Mouse (Mus musculus) lung, postnatal 0 days (tissue): ENCODE data around the gene Usp22. TPM values are rescaled to one million over a fixed set of nuclear protein-coding genes. Genes with fewer than 3 reads are reported as not detected.

ENCODE experiments used
- ATAC-seq: fragments of 200-750 bp; cut with Nextera tagmentation; 2 replicates; pipeline ENCODE4 v1.8.0; 2017; ENCODE audit warnings: moderate library complexity
- DNase-seq: peaks from one replicate; pipeline ENCODE4 v3.0.0-alpha.2; 2016; ENCODE audit warnings: low spot score
- H3K27ac ChIP-seq: fragments of 300-500 bp; sonication (generic); 2 replicates; pipeline ENCODE4 v1.5.1; 2014; ENCODE audit warnings: antibody characterized with exemption, mild to moderate bottlenecking, low read length, mixed read lengths
- H3K27me3 ChIP-seq: fragments of 300-500 bp; sonication (generic); replicated peaks from 2 replicates; pipeline ENCODE4 v1.6.1; 2014; ENCODE audit warnings: low read length, mixed read lengths; ENCODE audit not compliant: insufficient read depth
- H3K36me3 ChIP-seq: fragments of 300-500 bp; sonication (generic); 2 replicates; pipeline ENCODE4 v1.6.1; 2014; ENCODE audit warnings: low read length, mixed read lengths; ENCODE audit not compliant: insufficient read depth
- H3K4me1 ChIP-seq: fragments of 300-500 bp; sonication (generic); 2 replicates; pipeline ENCODE4 v1.6.1; 2014; ENCODE audit warnings: antibody characterized with exemption, low read depth, low read length, mixed read lengths; ENCODE audit not compliant: insufficient read depth
- H3K4me2 ChIP-seq: fragments of 300-500 bp; sonication (generic); replicated peaks from 2 replicates; pipeline ENCODE4 v1.6.1; 2014; ENCODE audit warnings: low read depth, mild to moderate bottlenecking, low read length, moderate library complexity, mixed read lengths
- H3K4me3 ChIP-seq: fragments of 300-500 bp; sonication (generic); 2 replicates; pipeline ENCODE4 v1.5.1; 2014; ENCODE audit warnings: low read depth, low read length
- H3K9ac ChIP-seq: fragments of 300-500 bp; sonication (generic); replicated peaks from 2 replicates; pipeline ENCODE4 v1.6.1; 2014; ENCODE audit warnings: low read depth, mild to moderate bottlenecking
- H3K9me3 ChIP-seq: fragments of 300-500 bp; sonication (generic); 2 replicates; pipeline ENCODE4 v1.6.1; 2016; ENCODE audit warnings: low read length, mixed read lengths
- CTCF ChIP-seq: IDR thresholded peaks from 2 replicates; pipeline ENCODE4 v1.5.1; 2016; ENCODE audit warnings: antibody characterized with exemption, mild to moderate bottlenecking
- EP300 ChIP-seq: IDR thresholded peaks from 2 replicates; pipeline ENCODE4 v1.6.1; 2016; ENCODE audit warnings: antibody characterized with exemption, mild to moderate bottlenecking, control low read depth
- WGBS: fragments of 180-500 bp; shearing (Covaris S2); extraction: QIAGEN DNeasy Blood & Tissue Kit; methylation state at CpG from one replicate; pipeline ENCODE4 v1.1.7; 2014; 5-methylcytosine and 5-hydroxymethylcytosine counted together
- polyA plus RNA-seq: library from polyadenylated mRNA; unstranded; fragments of >200 nt; fragmentation: Nextera tagmentation; extraction: Ambion mirVana; gene quantifications from 2 replicates; pipeline ENCODE4 v1.2.1, GENCODE M21; 2015

The Usp22 gene
- polyA plus RNA-seq, 1 experiment from 2014 or later: 38.4 TPM

DNA sequence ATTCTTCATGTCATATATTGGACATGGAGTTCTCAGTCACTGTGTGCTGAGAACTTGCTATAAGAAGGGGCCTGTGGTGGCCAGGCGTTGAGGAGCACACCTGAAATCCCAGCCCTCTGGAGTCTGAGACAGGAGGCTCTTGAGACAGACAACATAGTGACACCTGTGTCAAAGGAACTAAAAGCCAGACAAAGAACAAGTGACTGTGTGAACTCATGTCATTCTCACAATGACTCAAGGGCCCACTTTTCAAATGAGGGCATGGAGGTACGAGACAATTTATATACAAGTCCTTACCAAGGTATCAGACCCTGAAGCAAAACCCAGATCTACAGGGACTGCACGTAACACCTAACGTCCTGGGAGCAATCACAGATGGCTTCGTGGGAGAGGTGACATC lies 48.9 kb downstream of the Usp22 start:
- H3K27me3 ChIP-seq: no peaks in the 10 kb centered on the region
- H3K9ac ChIP-seq: no peak overlapping the region
- H3K4me1 ChIP-seq: no peaks in the 10 kb centered on the region
- DNase-seq: no peak
- TF ChIP-seq EP300 (no peak), CTCF (no peak)
- WGBS: 74% methylated on average over 5 of the region's 5 CpGs
- H3K9me3 ChIP-seq: no peaks in the 10 kb centered on the region
- no peak overlapping the region for H3K4me2 ChIP-seq
- no peak for ATAC-seq
- H3K36me3 ChIP-seq: no peaks in the 10 kb centered on the region
- H3K4me3 ChIP-seq: no peak overlapping the region
- no peak overlapping the region for H3K27ac ChIP-seq

GRCm38 (mm10) chr11:61123886-61124285 lies 51.0 kb downstream of the Usp22 start:
- Histone ChIP-seq H3K27me3 (no peaks in the 10 kb centered on the region), H3K4me1 (no peaks in the 10 kb centered on the region), H3K9me3 (no peaks in the 10 kb centered on the region), H3K9ac (no peak overlapping the region), H3K4me2 (no peak overlapping the region), H3K27ac (no peak overlapping the region), H3K4me3 (no peak overlapping the region), H3K36me3 (no peaks in the 10 kb centered on the region)
- ATAC-seq (no peak), DNase-seq (no peak)
- WGBS: 60% methylated on average over 3 of the region's 3 CpGs
- TF ChIP-seq EP300: no peak
- no peak for TF ChIP-seq CTCF

DNA sequence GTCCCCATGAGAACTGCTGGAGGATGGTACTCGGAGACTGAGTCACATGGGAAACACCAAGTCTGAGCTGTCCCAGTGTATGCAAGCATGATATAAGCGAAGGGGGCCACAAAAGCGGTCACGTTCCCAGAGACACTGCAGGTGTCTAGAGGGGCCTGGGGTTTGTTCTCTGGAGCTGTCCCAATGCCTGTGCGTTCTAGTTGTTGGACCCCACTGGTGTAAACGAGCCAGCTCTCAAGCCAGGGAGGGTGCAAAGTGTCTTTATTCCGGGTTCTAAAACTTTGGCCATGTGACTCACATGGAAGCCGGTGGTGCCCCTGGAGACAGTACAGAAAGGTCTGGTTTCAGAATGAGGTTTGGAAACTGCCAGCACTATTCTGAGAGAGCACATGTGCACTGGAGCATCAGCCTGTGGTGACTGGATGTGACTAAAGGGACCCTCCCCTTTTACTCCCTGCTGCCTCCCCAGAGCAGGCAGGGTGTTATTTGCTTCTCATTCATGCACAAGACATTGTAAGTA lies 52.0 kb downstream of the Usp22 start:
- H3K9me3 ChIP-seq: no peaks in the 10 kb centered on the region
- H3K4me3 ChIP-seq: no peak overlapping the region
- ATAC-seq (no peak), DNase-seq (no peak)
- TF ChIP-seq CTCF (no peak), EP300 (no peak)
- no peak overlapping the region for H3K4me2 ChIP-seq
- no peaks in the 10 kb centered on the region for H3K4me1 ChIP-seq
- H3K9ac ChIP-seq: no peak overlapping the region
- no peak overlapping the region for H3K27ac ChIP-seq
- H3K27me3 ChIP-seq: no peaks in the 10 kb centered on the region
- H3K36me3 ChIP-seq: no peaks in the 10 kb centered on the region
- 86% methylated on average over 8 of the region's 8 CpGs for WGBS

DNA sequence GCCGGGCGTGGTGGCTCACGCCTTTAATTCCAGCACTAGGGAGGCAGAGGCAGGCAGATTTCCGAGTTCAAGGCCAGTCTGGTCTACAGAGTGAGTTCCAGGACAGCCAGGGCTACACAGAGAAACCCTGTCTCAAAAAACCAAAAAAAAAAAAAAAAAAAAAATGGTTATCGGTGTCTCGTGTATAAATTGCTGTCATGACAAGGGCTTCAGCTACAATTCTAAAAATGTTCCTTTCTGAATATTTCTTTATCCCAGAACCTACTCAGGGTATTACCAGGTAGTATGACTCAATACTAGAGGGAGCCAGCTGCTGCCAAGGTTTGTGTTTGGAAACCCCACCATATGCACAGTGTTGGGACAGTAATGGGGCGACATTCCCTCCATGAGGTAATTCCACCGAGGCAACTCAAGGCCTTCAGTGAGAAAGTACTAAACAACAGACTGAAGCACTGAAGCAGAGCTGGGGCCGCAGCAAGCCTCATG lies 52.5 kb downstream of the Usp22 start:
- Histone ChIP-seq H3K4me3 (no peak overlapping the region), H3K27me3 (no peaks in the 10 kb centered on the region), H3K27ac (no peak overlapping the region), H3K4me1 (no peaks in the 10 kb centered on the region), H3K9ac (no peak overlapping the region), H3K4me2 (no peak overlapping the region), H3K36me3 (no peaks in the 10 kb centered on the region), H3K9me3 (no peaks in the 10 kb centered on the region)
- 81% methylated on average over 9 of the region's 9 CpGs for WGBS
- TF ChIP-seq CTCF (no peak), EP300 (no peak)
- no peak for DNase-seq
- no peak for ATAC-seq

GRCm38 (mm10) chr11:61119996-61120583 lies 54.8 kb downstream of the Usp22 start:
- TF ChIP-seq CTCF (no peak), EP300 (no peak)
- 75% methylated on average over 3 of the region's 3 CpGs for WGBS
- no peak for DNase-seq
- Histone ChIP-seq H3K4me2 (no peak overlapping the region), H3K9me3 (no peaks in the 10 kb centered on the region), H3K9ac (no peak overlapping the region), H3K4me1 (no peaks in the 10 kb centered on the region), H3K27me3 (no peaks in the 10 kb centered on the region), H3K27ac (no peak overlapping the region), H3K36me3 (no peaks in the 10 kb centered on the region), H3K4me3 (no peak overlapping the region)
- no peak for ATAC-seq

DNA sequence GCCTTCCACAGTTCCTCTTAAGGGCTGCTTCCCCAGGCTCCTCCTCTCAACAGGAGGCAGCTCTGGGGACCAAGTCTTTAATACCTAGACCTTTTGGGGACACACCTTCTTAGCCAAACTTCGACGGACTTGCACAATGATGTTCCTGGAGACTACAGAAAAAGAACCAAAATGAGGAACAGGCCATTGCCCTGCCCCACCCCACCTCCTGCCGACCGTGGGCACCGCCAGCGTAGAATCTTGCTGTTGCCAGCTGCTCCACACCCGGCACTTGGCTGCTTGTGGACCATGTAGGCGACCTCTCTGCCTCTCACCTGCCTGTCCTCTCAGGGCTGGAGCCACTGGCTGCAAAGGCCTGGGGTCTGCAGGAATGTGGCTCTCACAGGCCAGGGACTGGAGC lies 58.6 kb downstream of the Usp22 start:
- WGBS: 45% methylated on average over 8 of the region's 8 CpGs
- Histone ChIP-seq H3K27ac (no peak overlapping the region), H3K9me3 (no peaks in the 10 kb centered on the region), H3K4me2 (no peak overlapping the region), H3K27me3 (no peaks in the 10 kb centered on the region), H3K9ac (no peak overlapping the region), H3K4me1 (no peaks in the 10 kb centered on the region), H3K36me3 (no peaks in the 10 kb centered on the region), H3K4me3 (no peak overlapping the region)
- peak; percentile 11 for DNase-seq
- TF ChIP-seq CTCF (no peak), EP300 (no peak)
- no peak for ATAC-seq
